Mouse (Mus musculus): Measurements from ENCODE around the gene Arf4. TPM values are rescaled to one million over a fixed set of nuclear protein-coding genes. Genes with fewer than 3 reads are reported as not detected.
A peak's percentile ranks its signal among the peaks of the same experiment; 100 is the strongest.
"Not testable (repeated sequence)": the region's sequence is repeated elsewhere in the genome, so short reads cannot be mapped to it uniquely, and the experiment has no call there.

Arf4 gene
- polyA plus RNA-seq, 2 experiments: 302 to 708 TPM

- peak within 1 kb of the TSS; percentile 83 for H3K9ac ChIP-seq (ENCODE audit: low read depth, low read length, severe bottlenecking)
- H3K4me1 ChIP-seq (ENCODE audit: control insufficient read depth, insufficient read depth, low read length): peaks cover 19% of the 10 kb centered on the region
- ATAC-seq (ENCODE audit: low FRiP score, low read depth) (peak; percentile 92), DNase-seq (ENCODE audit: low spot score) (peak; percentile 90)
- H3K36me3 ChIP-seq (ENCODE audit: control insufficient read depth, insufficient read depth, low read length): peaks cover 15% of the 10 kb centered on the region
- H3K4me3 ChIP-seq (replicated peaks; ENCODE audit: low read length): peak within 1 kb of the TSS; percentile 94
- no peaks in the 10 kb centered on the region for H3K9me3 ChIP-seq (ENCODE audit: control insufficient read depth, low read length)
- no peaks in the 10 kb centered on the region for H3K27me3 ChIP-seq (ENCODE audit: control insufficient read depth, insufficient read depth, low read length)
- H3K4me2 ChIP-seq (replicated peaks; ENCODE audit: low read depth, low read length, severe bottlenecking): peak within 1 kb of the TSS; percentile 96
- peak; percentile 43; the same call in 1 of the 2 replicates for TF ChIP-seq POLR2A (IDR thresholded peaks at IDR 0.05; ENCODE audit: borderline replicate concordance, extremely low read depth, insufficient read depth, insufficient read length)
- H3K27ac ChIP-seq (replicated peaks; ENCODE audit: low read depth, low read length): peak within 1 kb of the TSS; percentile 91
- WGBS: 4% methylated on average over 57 of the region's 70 CpGs
These were observed 31.6 kb downstream of the Arf4 start, which contains the start of gene Pde12 for GRCm38 (mm10) chr14:26669292-26670073. TSS of gene Pde12 (minus strand) at chr14:26669883.

DNA sequence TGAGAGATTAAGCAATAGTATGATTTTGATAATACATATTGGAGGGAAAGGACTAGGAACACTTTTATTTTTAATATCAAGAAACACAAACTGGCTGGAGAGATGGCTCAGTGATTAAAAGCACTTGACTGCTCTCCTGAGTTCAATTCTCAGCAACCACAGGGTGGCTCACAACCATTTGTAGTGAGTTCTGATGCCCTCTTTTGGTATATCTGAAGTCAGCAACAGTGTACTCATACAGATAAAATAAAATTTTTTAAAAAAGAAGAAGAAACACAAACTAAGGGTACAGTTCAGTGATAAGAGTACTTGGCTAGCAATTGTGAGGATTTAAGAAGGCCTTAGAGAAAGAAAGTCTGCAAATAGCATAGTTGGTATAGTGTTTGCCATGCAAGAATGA lies 33.1 kb downstream of the Arf4 start:
- Histone ChIP-seq H3K4me2 (replicated peaks; ENCODE audit: low read depth, low read length, severe bottlenecking) (no peak overlapping the region), H3K9me3 (ENCODE audit: control insufficient read depth, low read length) (no peaks in the 10 kb centered on the region), H3K36me3 (ENCODE audit: control insufficient read depth, insufficient read depth, low read length) (peaks cover 3% of the 10 kb centered on the region; the same call in 1 of the 2 replicates), H3K27ac (replicated peaks; ENCODE audit: low read depth, low read length) (no peak overlapping the region), H3K4me1 (ENCODE audit: control insufficient read depth, insufficient read depth, low read length) (peaks cover 19% of the 10 kb centered on the region), H3K9ac (ENCODE audit: low read depth, low read length, severe bottlenecking) (no peak overlapping the region), H3K4me3 (replicated peaks; ENCODE audit: low read length) (no peak overlapping the region), H3K27me3 (ENCODE audit: control insufficient read depth, insufficient read depth, low read length) (no peaks in the 10 kb centered on the region)
- TF ChIP-seq POLR2A (IDR thresholded peaks at IDR 0.05; ENCODE audit: borderline replicate concordance, extremely low read depth, insufficient read depth, insufficient read length): no peak
- no peak for DNase-seq (ENCODE audit: low spot score)
- ATAC-seq (ENCODE audit: low FRiP score, low read depth): no peak

DNA sequence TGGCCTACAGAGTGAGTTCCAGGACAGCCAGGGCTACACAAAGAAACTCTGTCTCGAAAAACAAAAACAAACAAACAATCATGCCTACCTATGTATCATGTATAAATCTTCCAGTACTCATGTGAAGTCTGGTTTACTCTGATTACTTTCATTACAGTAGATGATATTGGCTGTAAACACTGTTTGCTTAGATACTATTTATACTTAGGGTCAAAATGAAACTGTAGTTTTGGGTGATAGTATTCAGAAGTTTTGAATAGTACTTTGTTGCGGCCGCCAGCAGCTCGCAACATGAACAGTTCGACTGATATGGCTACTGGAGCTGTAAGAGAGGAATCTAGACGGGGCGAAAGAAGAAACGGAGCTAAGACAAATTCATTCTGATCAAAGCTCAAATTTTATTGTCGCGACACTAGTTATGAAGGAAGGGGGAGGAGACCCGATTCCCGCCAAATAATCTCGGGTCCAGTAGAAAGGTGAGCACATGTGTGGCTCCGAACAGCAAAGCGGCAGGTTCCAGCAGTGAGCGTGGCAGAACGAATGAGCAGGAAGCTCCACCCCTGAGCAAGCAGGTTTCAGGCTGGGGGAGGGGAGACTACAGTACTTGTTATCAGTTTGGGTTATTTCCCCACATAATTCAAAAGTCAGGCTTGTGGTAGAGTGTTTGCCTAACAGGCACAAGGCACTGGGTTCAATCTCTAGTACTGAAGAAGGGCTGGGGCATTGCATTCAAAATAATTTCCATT lies 34.2 kb downstream of the Arf4 start:
- DNase-seq (ENCODE audit: low spot score); H3K9me3 ChIP-seq (ENCODE audit: control insufficient read depth, low read length); H3K4me3 ChIP-seq (replicated peaks; ENCODE audit: low read length); H3K27ac ChIP-seq (replicated peaks; ENCODE audit: low read depth, low read length); H3K9ac ChIP-seq (ENCODE audit: low read depth, low read length, severe bottlenecking); ATAC-seq (ENCODE audit: low FRiP score, low read depth); H3K4me2 ChIP-seq (replicated peaks; ENCODE audit: low read depth, low read length, severe bottlenecking); H3K36me3 ChIP-seq (ENCODE audit: control insufficient read depth, insufficient read depth, low read length); H3K27me3 ChIP-seq (ENCODE audit: control insufficient read depth, insufficient read depth, low read length): not testable (repeated sequence)
- 73% methylated on average over 17 of the region's 17 CpGs for WGBS
- H3K4me1 ChIP-seq (ENCODE audit: control insufficient read depth, insufficient read depth, low read length): peaks cover 14% of the 10 kb centered on the region

DNA sequence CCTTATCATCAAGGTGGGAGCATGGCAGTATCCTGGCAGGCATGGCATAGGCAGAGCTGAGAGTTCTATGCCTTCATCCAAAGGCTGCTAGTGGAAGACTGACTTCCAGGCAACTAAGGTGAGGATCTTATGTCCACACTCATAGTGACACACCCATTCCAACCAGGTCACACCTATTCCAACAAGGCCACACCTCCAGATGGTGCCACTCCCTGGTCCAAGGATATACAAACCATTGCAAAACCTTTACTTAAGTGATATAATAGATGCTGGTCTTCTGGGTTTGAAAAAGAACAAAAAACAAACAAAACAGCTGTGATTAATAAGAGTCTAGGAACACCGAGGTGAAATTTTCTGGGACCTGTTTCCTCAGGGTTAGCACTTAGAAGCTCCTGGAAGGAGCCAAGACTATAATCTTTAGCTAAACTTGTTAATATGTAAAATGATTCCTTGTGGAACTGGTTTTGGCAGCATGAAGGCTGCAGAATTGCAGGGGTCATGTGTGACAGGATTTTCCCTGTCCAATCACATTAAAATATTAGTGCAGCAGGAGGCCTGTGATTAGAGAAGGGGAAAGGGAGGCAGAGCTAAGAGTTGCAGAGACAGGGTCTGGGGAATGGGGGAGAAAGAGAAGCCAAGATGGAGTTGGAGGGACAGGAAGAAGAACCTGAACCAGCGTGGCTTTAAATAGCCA lies 36.7 kb downstream of the Arf4 start:
- not testable (repeated sequence) for H3K36me3 ChIP-seq (ENCODE audit: control insufficient read depth, insufficient read depth, low read length); H3K4me2 ChIP-seq (replicated peaks; ENCODE audit: low read depth, low read length, severe bottlenecking); H3K27ac ChIP-seq (replicated peaks; ENCODE audit: low read depth, low read length); H3K9ac ChIP-seq (ENCODE audit: low read depth, low read length, severe bottlenecking); H3K27me3 ChIP-seq (ENCODE audit: control insufficient read depth, insufficient read depth, low read length); DNase-seq (ENCODE audit: low spot score); ATAC-seq (ENCODE audit: low FRiP score, low read depth); H3K9me3 ChIP-seq (ENCODE audit: control insufficient read depth, low read length); H3K4me1 ChIP-seq (ENCODE audit: control insufficient read depth, insufficient read depth, low read length); H3K4me3 ChIP-seq (replicated peaks; ENCODE audit: low read length)
- 60% methylated on average over 2 of the region's 2 CpGs for WGBS

DNA sequence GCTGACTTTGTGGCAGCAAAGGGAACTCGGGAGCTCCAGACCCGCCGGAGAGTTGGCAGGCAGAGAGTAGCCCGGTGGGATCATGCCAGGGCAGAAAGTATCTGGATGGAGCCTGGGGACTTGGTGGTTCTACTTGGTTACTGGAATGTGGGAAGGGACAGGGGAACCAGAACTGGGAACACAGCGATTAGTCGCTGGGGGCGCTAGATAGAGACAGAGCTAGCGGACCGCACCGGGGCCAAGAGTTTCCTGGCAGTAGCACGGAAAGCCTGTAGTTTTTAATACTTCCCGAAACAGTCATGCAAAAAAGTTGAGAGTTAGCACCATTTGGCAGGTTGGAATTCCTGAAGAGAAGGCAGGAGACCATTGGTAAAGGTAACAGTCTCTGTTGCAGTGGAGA lies 37.5 kb downstream of the Arf4 start:
- H3K9ac ChIP-seq (ENCODE audit: low read depth, low read length, severe bottlenecking): no peak overlapping the region
- 20% methylated on average over 12 of the region's 12 CpGs for WGBS
- no peak overlapping the region for H3K27ac ChIP-seq (replicated peaks; ENCODE audit: low read depth, low read length)
- no peaks in the 10 kb centered on the region for H3K36me3 ChIP-seq (ENCODE audit: control insufficient read depth, insufficient read depth, low read length)
- no peaks in the 10 kb centered on the region for H3K27me3 ChIP-seq (ENCODE audit: control insufficient read depth, insufficient read depth, low read length)
- ATAC-seq (ENCODE audit: low FRiP score, low read depth) (no peak), DNase-seq (ENCODE audit: low spot score) (peak; percentile 27)
- H3K4me2 ChIP-seq (replicated peaks; ENCODE audit: low read depth, low read length, severe bottlenecking): no peak overlapping the region
- TF ChIP-seq POLR2A (IDR thresholded peaks at IDR 0.05; ENCODE audit: borderline replicate concordance, extremely low read depth, insufficient read depth, insufficient read length): no peak
- no peaks in the 10 kb centered on the region for H3K9me3 ChIP-seq (ENCODE audit: control insufficient read depth, low read length)
- peaks cover 3% of the 10 kb centered on the region; the same call in 1 of the 2 replicates for H3K4me1 ChIP-seq (ENCODE audit: control insufficient read depth, insufficient read depth, low read length)
- H3K4me3 ChIP-seq (replicated peaks; ENCODE audit: low read length): no peak overlapping the region

Data from limb, embryonic 14.5 days (tissue).